Comparison of ENCODE assay signal across 8 mouse cellular contexts in genomic region chr10:58378380-58378779, GRCm38 (mm10).
"Had no signal": no experiment of that assay in that cellular context is flagged by ENCODE, and none has a peak within 500 bp of the region (broad histone marks: within the 10 kb centered on the region; RNA-seq: fewer than 3 reads in every experiment).

No protein-coding gene starts in this region.

- H3K9me3 ChIP-seq: limb, embryonic 12.5 days; liver, embryonic 13.5 days; lung, embryonic 15.5 days; midbrain, embryonic 15.5 days; neural tube, embryonic 13.5 days had no signal

- H3K4me2 ChIP-seq: limb, embryonic 12.5 days; liver, embryonic 13.5 days; lung, embryonic 15.5 days; midbrain, embryonic 15.5 days; neural tube, embryonic 13.5 days had no signal

- H3K27me3 ChIP-seq: limb, embryonic 12.5 days; liver, embryonic 13.5 days; lung, embryonic 15.5 days; midbrain, embryonic 15.5 days; neural tube, embryonic 13.5 days had no signal

- H3K36me3 ChIP-seq: limb, embryonic 12.5 days; lung, embryonic 15.5 days; midbrain, embryonic 15.5 days; neural tube, embryonic 13.5 days had no signal

- DNase-seq: kidney, adult 8-10 months; liver, embryonic 13.5 days had no signal

- H3K4me3 ChIP-seq: limb, embryonic 12.5 days; liver, embryonic 13.5 days; lung, embryonic 15.5 days; midbrain, embryonic 15.5 days; neural tube, embryonic 13.5 days had no signal

- H3K27ac ChIP-seq: kidney, postnatal 0 days; limb, embryonic 12.5 days; liver, embryonic 13.5 days; lung, embryonic 15.5 days; macrophage; midbrain, embryonic 15.5 days; neural tube, embryonic 13.5 days had no signal
